Mouse (Mus musculus): Measurements from ENCODE around the gene Lta.

DNA sequence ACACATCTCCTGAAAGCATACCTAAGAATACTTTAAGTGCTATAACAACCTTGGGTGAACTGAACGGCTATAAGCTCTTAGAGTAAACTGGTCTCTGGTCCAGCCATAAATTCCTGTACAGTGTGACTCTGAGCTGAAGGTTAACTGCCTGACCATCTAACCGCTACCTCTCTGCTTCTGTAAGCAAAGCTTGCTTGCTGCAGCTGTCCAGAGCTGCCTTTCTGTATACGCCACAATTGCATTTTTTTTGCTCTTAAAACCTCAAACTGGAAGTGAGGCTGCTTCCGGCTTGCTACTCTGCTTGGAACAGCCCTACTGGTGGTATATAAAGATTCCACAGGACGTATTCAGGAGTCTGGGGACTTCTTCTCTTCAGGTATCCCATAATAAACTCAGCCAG, 27.5 kb upstream of the Lta start:
- TF ChIP-seq CTCF (IDR thresholded peaks at IDR 0.05) (no peak), EP300 (IDR thresholded peaks at IDR 0.05; ENCODE audit: insufficient read depth, low read depth, low read length) (no peak), POLR2A (IDR thresholded peaks at IDR 0.05; ENCODE audit: insufficient read depth, low read depth, low read length) (no peak)

Data from heart, adult 2 months (tissue).